Mouse (Mus musculus): ENCODE results near the gene Dhps. TPM values are rescaled to one million over a fixed set of nuclear protein-coding genes. Genes with fewer than 3 reads are reported as not detected.

Gene Dhps
- 10 to 100 TPM; 32.2 to 32.7 TPM for total RNA-seq (2021)
- long read RNA-seq, experiment 1, transcript Dhps-201 (9 exons, 1,333 nt), result major isoform, 25 of 33 reads
- long read RNA-seq, experiment 1, partial matches to known transcripts, result 1 of 33 reads
- long read RNA-seq, experiment 1, other reads (novel, unspliced or antisense), result 5 of 33 reads
- long read RNA-seq, experiment 2, transcript Dhps-201 (9 exons, 1,333 nt), result major isoform, 10 of 11 reads
- long read RNA-seq, experiment 2, partial matches to known transcripts, result 0 of 11 reads
- long read RNA-seq, experiment 2, other reads (novel, unspliced or antisense), result 1 of 11 reads

GRCm38 (mm10) chr8:85071514-85072281 is at the start of gene Dhps:
Gene Dhps, plus strand, starts transcription at chr8:85071757.
- DNase-seq, result peak; percentile 93 to 94

GRCm38 (mm10) chr8:85023846-85024245 is 47.7 kb upstream of the Dhps start:
- DNase-seq, result no peak

GRCm38 (mm10) chr8:85025098-85025932 is 46.2 kb upstream of the Dhps start, which contains the start of gene Asna1:
Gene Asna1, minus strand, starts transcription at chr8:85025281.
- DNase-seq, result peak; percentile 83 to 85

- DNase-seq, result peak; percentile 97 to 98
Observed at GRCm38 (mm10) chr8:85026670-85027515, 44.7 kb upstream of the Dhps start, which contains the start of gene Trir. Gene Trir, plus strand, starts transcription at chr8:85026823.

GRCm38 (mm10) chr8:85027516-85027855 is 44.1 kb upstream of the Dhps start:
- no peak for DNase-seq

- DNase-seq, result no peak
Observed at GRCm38 (mm10) chr8:85027922-85028321, 43.6 kb upstream of the Dhps start.

- DNase-seq, result no peak
Observed at GRCm38 (mm10) chr8:85029271-85029670, 42.3 kb upstream of the Dhps start.

- DNase-seq, result no peak
Observed at GRCm38 (mm10) chr8:85032622-85033311, 38.8 kb upstream of the Dhps start.

GRCm38 (mm10) chr8:85033867-85034266 is 37.7 kb upstream of the Dhps start:
- no peak for DNase-seq

- peak; percentile 83 to 86 for DNase-seq
Observed at GRCm38 (mm10) chr8:85034764-85035163, 36.8 kb upstream of the Dhps start.

GRCm38 (mm10) chr8:85035165-85035727 is 36.3 kb upstream of the Dhps start:
- DNase-seq, result no peak

GRCm38 (mm10) chr8:85035728-85036310 is 35.7 kb upstream of the Dhps start:
- DNase-seq, result peak; percentile 31 to 35

- no peak for DNase-seq
Observed at GRCm38 (mm10) chr8:85036381-85036717, 35.2 kb upstream of the Dhps start.

GRCm38 (mm10) chr8:85036718-85037365 is 34.7 kb upstream of the Dhps start, which contains the start of gene Tnpo2:
Gene Tnpo2, plus strand, starts transcription at chr8:85036915.
- DNase-seq, result peak; percentile 92 to 95

GRCm38 (mm10) chr8:85037366-85037680 is 34.2 kb upstream of the Dhps start:
- DNase-seq, result no peak

- DNase-seq, result peak; percentile 64 to 70
Observed at GRCm38 (mm10) chr8:85037681-85038531, 33.7 kb upstream of the Dhps start.

- no peak for DNase-seq
Observed at GRCm38 (mm10) chr8:85043619-85044018, 27.9 kb upstream of the Dhps start.

GRCm38 (mm10) chr8:85057367-85057766 is 14.2 kb upstream of the Dhps start:
- peak in 1 of 2 experiments; percentile 36 for DNase-seq
